Mouse (Mus musculus): Measurements from ENCODE around the gene Ccdc162.

Ccdc162 gene

DNA sequence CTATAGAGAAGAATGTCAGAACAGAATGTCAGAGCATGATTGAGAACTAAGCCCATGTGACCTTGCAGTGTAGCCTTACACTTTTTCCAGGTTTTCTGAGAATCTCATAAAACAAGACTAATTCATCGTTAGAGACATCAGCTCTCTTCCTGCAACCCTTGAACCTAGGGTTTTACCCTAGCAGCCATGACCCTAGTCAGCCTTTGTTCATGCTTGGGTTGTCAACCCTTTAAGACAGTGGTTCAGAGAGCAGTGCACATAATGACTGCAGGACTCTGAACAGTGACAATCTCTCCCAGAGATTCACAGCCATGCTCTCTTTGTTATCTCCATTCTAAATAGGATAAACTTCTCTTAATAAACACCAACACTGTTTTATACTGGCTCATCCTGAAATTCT, 137.9 kb downstream of the Ccdc162 start:
- no peak for DNase-seq (ENCODE audit: low spot score in 2 of 2)

DNA sequence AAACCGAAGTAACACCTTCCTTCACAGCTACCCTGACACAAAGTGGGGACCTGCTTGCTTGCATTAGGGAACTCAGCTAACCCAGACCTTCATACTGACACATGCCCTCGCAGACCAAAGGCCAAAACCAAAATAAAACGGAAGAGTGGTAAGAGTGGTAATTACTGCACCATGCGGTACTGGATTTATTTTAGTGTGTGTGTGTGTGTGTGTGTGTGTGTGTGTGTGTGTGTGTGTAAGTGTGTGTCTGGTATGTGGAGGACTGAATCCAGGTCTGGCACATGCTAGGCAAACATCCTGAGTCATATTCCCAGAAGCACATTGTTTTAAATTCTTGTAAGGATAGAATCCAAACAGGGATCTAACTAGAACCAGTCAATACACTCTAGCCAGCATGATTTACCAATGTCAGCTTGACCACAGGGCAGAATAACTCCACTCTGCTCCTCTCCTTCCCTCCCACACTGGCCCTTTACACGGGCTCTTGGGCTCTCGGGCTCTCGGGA, 140.1 kb downstream of the Ccdc162 start:
- no peak for DNase-seq (ENCODE audit: low spot score in 2 of 2)

- DNase-seq (ENCODE audit: low spot score in 2 of 2): no peak
Measured at GRCm38 (mm10) chr10:41575451-41576327, 140.7 kb downstream of the Ccdc162 start.

DNA sequence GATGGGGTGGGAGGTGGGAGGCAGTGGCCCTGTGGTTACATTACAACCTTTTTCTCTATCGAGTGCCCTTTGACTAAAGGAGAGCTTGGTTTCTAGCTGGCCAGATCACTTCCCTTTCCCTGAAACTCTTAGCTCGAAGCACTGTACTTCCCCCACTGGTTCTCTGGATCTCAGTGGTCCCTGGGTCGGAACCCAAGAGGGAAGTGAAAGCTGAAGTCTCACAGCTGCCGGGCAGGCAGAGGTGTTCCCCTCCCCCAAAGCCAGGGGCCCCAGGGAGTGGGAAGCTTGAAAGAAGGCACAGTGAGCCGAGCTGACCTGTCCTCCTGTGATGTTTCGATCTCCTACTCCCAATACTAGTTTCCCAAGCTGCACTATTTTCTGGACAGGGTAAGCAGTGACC, 143.2 kb downstream of the Ccdc162 start:
- DNase-seq (ENCODE audit: low spot score in 2 of 2): no peak

DNA sequence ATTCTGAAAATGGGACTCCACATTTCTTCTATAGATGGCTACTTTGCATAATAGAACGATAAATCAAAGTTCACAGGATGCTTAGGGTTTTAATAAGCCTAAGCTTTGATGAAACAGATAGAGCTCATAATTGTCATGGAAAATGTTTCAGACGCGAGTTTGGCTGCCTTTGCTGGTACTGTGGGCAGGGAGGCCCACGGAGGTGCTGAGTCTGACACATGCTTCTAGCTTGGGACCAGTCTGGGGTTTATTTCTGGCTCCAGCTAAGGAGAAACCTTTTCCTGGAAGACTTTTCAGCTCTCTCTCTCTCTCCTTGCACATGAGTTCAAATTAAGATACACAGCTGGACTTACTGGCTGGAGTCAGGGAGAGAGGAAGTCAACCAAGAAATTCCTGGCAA, 144.2 kb downstream of the Ccdc162 start:
- DNase-seq (ENCODE audit: low spot score in 2 of 2): peak; percentile 18 to 36

DNA sequence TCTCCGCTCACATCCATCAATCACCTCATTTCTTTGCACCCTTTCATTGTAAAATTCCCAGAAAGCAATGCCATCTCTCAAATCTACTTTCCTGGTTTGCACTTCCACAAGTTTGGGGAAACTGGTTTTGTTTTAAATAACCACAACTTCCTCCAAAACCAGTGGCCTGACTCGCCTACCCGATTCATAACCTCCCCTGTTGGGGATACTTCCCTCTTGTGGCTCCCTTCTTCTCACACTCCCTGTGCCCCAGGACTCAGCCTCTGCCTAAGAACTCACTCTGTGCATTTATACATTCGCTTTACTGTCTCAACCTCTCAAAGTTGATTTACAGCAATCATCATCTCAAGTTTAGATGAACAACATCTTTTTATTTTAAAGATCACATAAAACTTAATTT, 145.4 kb downstream of the Ccdc162 start:
- no peak for DNase-seq (ENCODE audit: low spot score in 2 of 2)

- no peak for DNase-seq (ENCODE audit: low spot score in 2 of 2)
Measured at GRCm38 (mm10) chr10:41568306-41568705, 148.1 kb downstream of the Ccdc162 start.

GRCm38 (mm10) chr10:41565141-41565540, 151.3 kb downstream of the Ccdc162 start:
- no peak for DNase-seq (ENCODE audit: low spot score in 2 of 2)

GRCm38 (mm10) chr10:41561701-41562395, 154.6 kb downstream of the Ccdc162 start:
- no peak for DNase-seq (ENCODE audit: low spot score in 2 of 2)

DNA sequence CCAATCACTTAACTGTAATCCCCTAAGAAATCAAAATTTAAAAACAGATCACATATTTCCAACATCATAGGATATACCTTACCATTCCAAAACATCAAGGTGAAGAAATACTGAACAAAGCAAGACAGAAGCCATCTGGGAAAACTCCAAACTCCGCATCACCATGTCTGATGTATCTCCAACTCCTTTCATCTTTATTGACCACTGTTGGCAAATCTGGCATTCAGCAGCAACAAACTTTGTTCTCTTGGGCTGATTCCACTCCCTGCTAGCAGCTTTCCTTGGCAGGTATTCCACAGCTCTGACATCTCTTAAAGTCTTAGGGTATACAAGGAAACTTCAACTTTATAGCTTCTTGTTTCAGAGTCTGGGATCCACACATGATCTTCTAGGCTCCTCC, 158.0 kb downstream of the Ccdc162 start:
- DNase-seq (ENCODE audit: low spot score in 2 of 2): no peak

GRCm38 (mm10) chr10:41555081-41555480, 161.4 kb downstream of the Ccdc162 start:
- no peak for DNase-seq (ENCODE audit: low spot score in 2 of 2)

- DNase-seq (ENCODE audit: low spot score in 2 of 2): no peak
Measured at GRCm38 (mm10) chr10:41553711-41554110, 162.7 kb downstream of the Ccdc162 start.

- peak; percentile 22 to 51 for DNase-seq (ENCODE audit: low spot score in 2 of 2)
Measured at GRCm38 (mm10) chr10:41552847-41553589, 163.4 kb downstream of the Ccdc162 start.

- no peak for DNase-seq (ENCODE audit: low spot score in 2 of 2)
Measured at GRCm38 (mm10) chr10:41552319-41552718, 164.1 kb downstream of the Ccdc162 start.

GRCm38 (mm10) chr10:41550711-41551110, 165.7 kb downstream of the Ccdc162 start:
- no peak for DNase-seq (ENCODE audit: low spot score in 2 of 2)

GRCm38 (mm10) chr10:41546396-41547165, 169.9 kb downstream of the Ccdc162 start:
- DNase-seq (ENCODE audit: low spot score in 2 of 2): no peak

DNA sequence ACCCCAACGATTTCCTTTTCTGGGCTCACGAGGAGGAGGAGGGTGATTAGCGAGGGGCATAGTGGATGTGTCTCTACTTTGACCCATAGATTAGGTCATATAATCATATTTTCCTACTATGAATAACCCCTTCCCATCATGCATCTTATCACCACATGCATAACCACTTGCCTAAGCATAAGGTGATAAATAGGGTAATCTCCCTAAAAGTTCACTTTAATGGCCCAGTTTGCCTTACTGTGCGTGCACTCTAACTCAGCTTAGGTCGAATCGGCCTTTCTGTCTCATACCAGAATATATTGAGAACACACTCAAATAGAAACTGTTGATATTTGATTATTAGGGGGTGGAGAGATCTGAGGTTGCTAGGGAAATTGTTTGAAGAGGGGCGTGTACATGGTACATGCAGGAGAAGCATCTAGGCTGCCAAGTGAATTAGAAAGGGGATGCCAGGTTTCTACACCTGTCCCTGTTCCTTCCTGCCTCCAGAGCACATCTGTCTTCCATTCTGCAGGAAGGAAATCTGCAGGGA, 171.1 kb downstream of the Ccdc162 start:
- DNase-seq (ENCODE audit: low spot score in 2 of 2): no peak

DNA sequence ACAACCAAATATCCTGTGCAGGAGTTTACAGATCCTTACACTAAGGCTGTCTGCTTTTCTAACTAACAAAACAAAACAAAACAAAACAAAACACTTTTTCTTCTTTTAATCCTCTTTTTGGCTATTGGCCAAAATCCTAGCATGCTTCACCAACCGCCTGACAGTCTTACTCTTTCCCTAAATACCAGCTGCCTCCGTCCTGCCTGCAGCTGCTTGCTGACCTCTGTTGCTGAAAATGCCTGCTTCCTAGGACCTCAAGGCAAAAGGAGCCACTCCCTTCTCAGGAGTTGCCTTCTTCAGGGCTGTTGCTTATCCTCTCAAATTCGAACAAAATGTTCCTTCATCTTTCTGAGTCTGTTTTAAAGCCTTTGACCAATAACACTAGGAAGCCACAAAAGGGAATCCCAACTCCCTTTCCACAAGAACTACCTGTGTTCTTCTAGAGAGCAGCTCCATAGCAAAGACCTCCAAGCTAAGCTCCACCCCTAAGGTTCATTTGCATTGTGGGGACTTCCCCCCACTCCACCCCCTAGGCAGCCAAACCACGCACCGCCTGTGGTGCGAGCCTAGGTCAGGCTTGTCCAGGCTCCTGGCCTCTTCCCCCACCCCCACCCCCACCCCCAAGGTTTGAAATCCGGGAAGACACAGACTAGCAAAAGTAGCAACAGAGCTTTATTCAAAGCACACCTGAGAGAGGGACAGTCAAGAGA, 171.8 kb downstream of the Ccdc162 start:
- DNase-seq (ENCODE audit: low spot score in 2 of 2): no peak

DNA sequence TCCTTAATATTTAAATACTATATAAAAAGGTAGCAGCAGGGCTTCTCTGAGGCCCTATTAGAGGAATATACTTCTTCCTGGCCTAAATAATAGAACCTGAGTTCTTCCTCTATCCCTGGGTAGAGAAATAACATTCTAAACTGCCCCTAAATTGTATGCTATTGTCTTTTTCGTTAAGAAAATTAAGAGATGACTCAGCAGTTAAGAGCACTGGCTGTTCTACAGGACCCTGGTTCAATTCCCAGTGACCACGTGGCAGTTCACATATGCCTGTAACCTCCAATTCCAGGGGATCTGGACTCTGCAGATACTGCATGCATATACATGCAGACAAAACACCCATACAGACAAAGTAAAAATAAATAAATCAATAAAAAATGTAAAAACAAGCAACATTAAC, 172.6 kb downstream of the Ccdc162 start:
- DNase-seq (ENCODE audit: low spot score in 2 of 2): no peak

GRCm38 (mm10) chr10:41543439-41543838, 173.0 kb downstream of the Ccdc162 start:
- DNase-seq (ENCODE audit: low spot score in 2 of 2): no peak

Data from frontal cortex, postnatal 36 days (tissue).